Mouse (Mus musculus) hindbrain, embryonic 12.5 days (tissue): Measurements from ENCODE around the gene Cubn. TPM values are rescaled to one million over a fixed set of nuclear protein-coding genes. Genes with fewer than 3 reads are reported as not detected.

ENCODE experiments used
- ATAC-seq: fragments of 200-750 bp; cut with Nextera tagmentation; 2 replicates; pipeline ENCODE4 v1.8.0; 2017; ENCODE audit warnings: moderate TSS enrichment; ENCODE audit not compliant: low FRiP score
- H3K27ac ChIP-seq: fragments of 300-500 bp; sonication (generic); 2 replicates; pipeline ENCODE4 v1.5.1; 2016; ENCODE audit warnings: mild to moderate bottlenecking
- H3K27me3 ChIP-seq: fragments of 300-500 bp; sonication (generic); 2 replicates; pipeline ENCODE4 v1.6.1; 2016; ENCODE audit warnings: mild to moderate bottlenecking
- H3K36me3 ChIP-seq: fragments of 300-500 bp; sonication (generic); 2 replicates; pipeline ENCODE4 v1.6.1; 2016; ENCODE audit warnings: mild to moderate bottlenecking
- H3K4me1 ChIP-seq: fragments of 300-500 bp; sonication (generic); 2 replicates; pipeline ENCODE4 v1.6.1; 2016
- H3K4me2 ChIP-seq: fragments of 300-500 bp; sonication (generic); replicated peaks from 2 replicates; pipeline ENCODE4 v1.6.1; 2016; ENCODE audit warnings: mild to moderate bottlenecking
- H3K4me3 ChIP-seq: fragments of 300-500 bp; sonication (generic); 2 replicates; pipeline ENCODE4 v1.5.1; 2016; ENCODE audit warnings: mild to moderate bottlenecking
- H3K9ac ChIP-seq: fragments of 300-500 bp; sonication (generic); 2 replicates; pipeline ENCODE4 v1.6.1; 2016; ENCODE audit warnings: mild to moderate bottlenecking, moderate library complexity
- H3K9me3 ChIP-seq: fragments of 300-500 bp; sonication (generic); replicated peaks from 2 replicates; pipeline ENCODE4 v1.6.1; 2016; ENCODE audit warnings: mild to moderate bottlenecking
- WGBS: fragments of 180-500 bp; shearing (Covaris S2); methylation state at CpG from one replicate; pipeline ENCODE4 v1.1.7; 2016; 5-methylcytosine and 5-hydroxymethylcytosine counted together
- polyA plus RNA-seq: library from polyadenylated mRNA; unstranded; fragments of >200 nt; fragmentation: Nextera tagmentation; extraction: Ambion mirVana; gene quantifications from 2 replicates; pipeline ENCODE4 v1.2.1, GENCODE M21; 2016

The Cubn gene
- polyA plus RNA-seq, 1 experiment from 2014 or later = 0.32 TPM

DNA sequence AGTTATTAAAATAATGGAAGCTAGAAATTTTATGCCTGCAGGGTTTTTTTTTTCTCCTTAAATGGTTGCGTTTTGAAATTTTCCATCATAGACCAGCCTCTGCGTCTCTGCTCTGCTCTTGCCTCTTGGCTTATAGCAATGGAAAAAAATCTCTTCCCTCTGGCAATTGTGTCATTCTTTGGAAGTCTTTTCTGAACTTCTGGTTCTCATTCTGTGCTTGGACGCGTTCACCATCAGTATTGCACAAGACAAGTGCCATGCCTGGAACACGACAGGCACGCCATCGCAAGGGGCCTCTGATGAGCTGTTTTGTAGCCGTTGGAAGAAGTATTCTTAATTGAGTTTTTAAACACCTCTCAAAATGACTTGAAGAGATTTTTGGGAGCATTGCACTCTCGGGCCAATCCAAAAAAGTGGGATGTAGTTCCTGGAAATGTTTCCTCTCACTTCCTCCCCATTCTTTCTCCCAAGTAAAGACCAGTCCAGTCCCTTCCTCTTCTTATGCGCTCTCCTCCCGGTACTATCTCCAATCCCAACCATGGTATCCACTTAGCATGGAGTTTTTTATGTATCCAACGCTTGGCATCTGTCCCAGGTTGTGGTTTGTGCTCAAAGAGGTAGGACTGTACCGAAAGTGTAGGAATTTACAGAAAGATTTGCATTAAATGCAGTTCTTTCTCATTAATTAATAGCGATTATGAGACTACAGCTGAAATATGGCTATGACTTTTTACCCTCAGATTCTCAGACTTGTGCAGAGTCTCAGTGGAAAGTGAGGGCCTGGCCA lies 69.4 kb downstream of the Cubn start:
- Histone ChIP-seq H3K9ac (no peak overlapping the region), H3K36me3 (no peaks in the 10 kb centered on the region), H3K4me3 (no peak overlapping the region), H3K27me3 (no peaks in the 10 kb centered on the region), H3K27ac (no peak overlapping the region), H3K4me2 (no peak overlapping the region), H3K9me3 (no peaks in the 10 kb centered on the region), H3K4me1 (no peaks in the 10 kb centered on the region)
- 94% methylated on average over 14 of the region's 14 CpGs for WGBS
- no peak for ATAC-seq

DNA sequence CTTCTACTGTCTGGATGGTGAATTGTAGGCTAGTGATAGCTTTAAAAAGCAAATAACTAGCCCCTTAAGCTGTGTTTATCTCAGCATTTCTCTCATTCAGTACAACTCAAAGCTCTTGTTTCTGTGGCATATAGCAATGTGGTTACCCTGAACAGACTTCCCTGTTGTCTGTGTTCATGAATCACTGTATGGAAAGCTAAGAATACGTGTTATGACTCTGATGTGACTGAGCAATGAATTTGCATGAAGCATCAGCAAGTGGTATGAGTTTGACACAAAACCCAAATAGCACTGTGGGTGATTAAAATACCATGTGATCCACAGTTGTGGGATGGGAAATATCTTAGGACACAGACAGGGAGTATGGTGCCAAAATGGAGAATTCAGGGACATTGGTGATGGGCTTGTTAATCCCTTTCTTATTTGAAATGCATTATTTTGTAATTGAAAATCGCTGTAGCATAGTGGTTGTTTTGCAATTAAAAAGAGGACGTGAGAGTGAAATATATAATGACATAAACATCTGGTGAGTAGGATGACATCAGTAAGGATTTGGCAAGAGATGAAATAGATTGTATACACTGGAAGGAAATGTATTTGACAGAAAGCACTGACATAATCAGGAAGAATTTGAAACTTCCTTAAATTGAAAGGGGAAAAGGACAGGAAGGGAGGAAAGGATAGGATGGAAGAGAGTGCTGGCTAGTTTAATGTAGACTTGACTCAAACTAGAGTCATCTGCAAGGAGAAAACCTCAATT lies 74.7 kb downstream of the Cubn start:
- WGBS = 82% methylated on average over 3 of the region's 3 CpGs
- Histone ChIP-seq H3K36me3 (no peaks in the 10 kb centered on the region), H3K4me3 (no peak overlapping the region), H3K9ac (no peak overlapping the region), H3K9me3 (no peaks in the 10 kb centered on the region), H3K27me3 (no peaks in the 10 kb centered on the region), H3K4me2 (no peak overlapping the region), H3K4me1 (peaks cover 8% of the 10 kb centered on the region), H3K27ac (no peak overlapping the region)
- no peak for ATAC-seq

DNA sequence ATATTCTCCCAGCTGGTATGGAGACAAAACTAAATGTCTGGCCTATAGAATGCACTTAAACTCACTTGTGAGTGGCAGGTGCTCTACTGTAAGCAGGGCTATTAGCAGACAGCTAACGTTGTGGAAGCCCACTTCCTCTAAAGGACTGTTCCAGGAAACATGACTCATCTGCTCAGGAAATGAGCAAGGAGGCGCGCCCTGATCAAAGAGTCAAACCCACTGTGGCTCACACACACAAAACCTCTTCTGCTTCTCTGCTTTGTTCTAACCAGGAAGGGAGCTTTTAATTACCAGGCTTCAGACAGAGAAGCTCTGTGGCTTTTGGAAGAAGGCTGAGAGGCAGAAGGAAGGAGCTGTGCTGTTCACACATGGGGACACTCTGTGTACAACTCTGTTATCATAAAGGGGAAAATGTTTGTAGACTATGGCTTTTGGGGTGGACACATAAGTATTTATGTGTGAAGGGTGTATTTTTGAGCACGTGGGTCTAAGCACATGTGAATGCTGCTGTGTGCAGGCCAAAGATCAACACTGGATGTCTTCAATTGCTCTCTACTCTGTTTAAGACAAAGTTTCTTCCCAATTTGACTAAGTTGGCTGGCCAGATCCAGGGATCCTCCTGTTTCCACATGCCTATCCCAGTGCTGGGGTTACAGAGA lies 78.0 kb downstream of the Cubn start:
- WGBS = 64% methylated on average over 4 of the region's 4 CpGs
- no peak for ATAC-seq
- no peak overlapping the region for H3K9ac ChIP-seq

DNA sequence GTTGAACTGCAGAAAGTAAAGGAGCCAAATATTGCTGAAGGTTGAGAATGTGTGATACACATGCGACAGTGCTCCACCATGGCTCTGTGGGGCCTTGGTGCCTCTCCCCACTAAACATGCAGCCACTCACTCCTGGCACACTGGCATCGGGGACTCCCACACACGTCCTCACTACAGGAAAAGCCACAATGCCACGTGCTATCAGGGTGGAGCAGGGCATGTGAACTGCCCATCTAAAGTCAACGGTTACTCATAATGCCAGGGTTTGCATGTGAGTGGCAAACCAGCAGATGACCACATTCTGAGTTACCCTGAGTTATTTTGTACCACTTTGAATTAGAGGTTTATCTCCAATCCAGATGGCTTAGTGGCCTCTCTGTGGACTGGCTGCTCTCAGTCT lies 81.0 kb downstream of the Cubn start:
- no peaks in the 10 kb centered on the region for H3K36me3 ChIP-seq
- no peak overlapping the region for H3K9ac ChIP-seq
- no peak overlapping the region for H3K4me2 ChIP-seq
- WGBS = 88% methylated on average over 5 of the region's 5 CpGs
- no peak overlapping the region for H3K4me3 ChIP-seq
- H3K9me3 ChIP-seq = no peaks in the 10 kb centered on the region
- peaks cover 15% of the 10 kb centered on the region for H3K4me1 ChIP-seq
- H3K27me3 ChIP-seq = no peaks in the 10 kb centered on the region
- H3K27ac ChIP-seq = no peak overlapping the region
- no peak for ATAC-seq

More for the DNA sequence above, 78.0 kb downstream of the Cubn start:
- no peaks in the 10 kb centered on the region for H3K27me3 ChIP-seq
- H3K4me2 ChIP-seq = no peak overlapping the region
- H3K27ac ChIP-seq = no peak overlapping the region
- no peak overlapping the region for H3K4me3 ChIP-seq
- H3K36me3 ChIP-seq = no peaks in the 10 kb centered on the region
- H3K4me1 ChIP-seq = peaks cover 8% of the 10 kb centered on the region
- H3K9me3 ChIP-seq = no peaks in the 10 kb centered on the region

GRCm38 (mm10) chr2:13409767-13410519 lies 81.7 kb downstream of the Cubn start:
- Histone ChIP-seq H3K27ac (no peak overlapping the region), H3K36me3 (no peaks in the 10 kb centered on the region), H3K4me3 (no peak overlapping the region), H3K4me2 (no peak overlapping the region), H3K9ac (no peak overlapping the region), H3K9me3 (no peaks in the 10 kb centered on the region), H3K4me1 (peaks cover 13% of the 10 kb centered on the region), H3K27me3 (no peaks in the 10 kb centered on the region)
- ATAC-seq = no peak
- 82% methylated on average over 2 of the region's 2 CpGs for WGBS

DNA sequence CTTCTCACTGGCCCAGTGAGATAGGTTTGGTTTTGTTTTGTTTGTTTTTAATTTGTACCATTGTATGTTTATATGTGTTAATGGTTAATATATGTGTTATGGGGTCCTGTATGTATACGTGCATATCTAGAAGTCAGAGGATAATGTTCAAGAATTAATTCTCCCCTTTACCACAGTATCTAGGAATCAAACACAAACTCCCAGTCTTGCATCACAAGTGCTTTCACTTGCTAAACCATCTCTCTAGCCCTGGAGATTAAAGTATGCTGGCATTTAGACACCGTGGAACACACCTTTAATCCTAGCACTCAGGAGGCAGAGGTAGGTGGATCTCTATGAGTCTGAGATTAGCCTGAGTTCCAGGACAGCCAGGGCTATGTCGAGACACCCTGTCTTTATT lies 83.3 kb downstream of the Cubn start:
- Histone ChIP-seq H3K27ac (no peak overlapping the region), H3K4me3 (no peak overlapping the region), H3K4me2 (no peak overlapping the region), H3K4me1 (peaks cover 8% of the 10 kb centered on the region), H3K9me3 (no peaks in the 10 kb centered on the region), H3K36me3 (no peaks in the 10 kb centered on the region), H3K9ac (no peak overlapping the region), H3K27me3 (no peaks in the 10 kb centered on the region)
- WGBS = 79% methylated on average over 3 of the region's 3 CpGs
- no peak for ATAC-seq

GRCm38 (mm10) chr2:13407698-13408097 lies 83.9 kb downstream of the Cubn start:
- Histone ChIP-seq H3K4me3 (no peak overlapping the region), H3K4me2 (no peak overlapping the region), H3K9me3 (no peaks in the 10 kb centered on the region), H3K27ac (no peak overlapping the region), H3K27me3 (no peaks in the 10 kb centered on the region), H3K4me1 (peaks cover 8% of the 10 kb centered on the region), H3K36me3 (no peaks in the 10 kb centered on the region), H3K9ac (no peak overlapping the region)
- ATAC-seq = no peak

DNA sequence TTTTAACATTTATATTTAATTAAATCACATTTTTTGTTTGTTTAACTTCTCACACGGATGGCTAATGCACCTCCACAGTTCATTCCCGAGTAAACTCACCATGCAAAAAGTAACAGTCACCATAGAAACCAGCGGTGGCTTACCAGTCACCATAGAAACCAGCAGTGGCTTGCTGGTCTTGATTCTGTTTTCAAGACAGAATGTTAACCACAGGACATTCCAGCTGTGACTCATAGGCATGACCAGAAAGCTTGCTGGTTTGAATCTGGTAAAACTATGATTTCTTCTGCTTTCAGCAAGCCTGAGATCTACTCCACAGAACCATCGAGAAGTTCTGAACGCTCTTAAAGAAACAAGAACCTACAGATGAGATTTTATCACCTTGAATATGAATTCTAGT lies 84.3 kb downstream of the Cubn start:
- H3K9me3 ChIP-seq = no peaks in the 10 kb centered on the region
- WGBS = 32% methylated on average over 5 of the region's 5 CpGs
- H3K27ac ChIP-seq = no peak overlapping the region

DNA sequence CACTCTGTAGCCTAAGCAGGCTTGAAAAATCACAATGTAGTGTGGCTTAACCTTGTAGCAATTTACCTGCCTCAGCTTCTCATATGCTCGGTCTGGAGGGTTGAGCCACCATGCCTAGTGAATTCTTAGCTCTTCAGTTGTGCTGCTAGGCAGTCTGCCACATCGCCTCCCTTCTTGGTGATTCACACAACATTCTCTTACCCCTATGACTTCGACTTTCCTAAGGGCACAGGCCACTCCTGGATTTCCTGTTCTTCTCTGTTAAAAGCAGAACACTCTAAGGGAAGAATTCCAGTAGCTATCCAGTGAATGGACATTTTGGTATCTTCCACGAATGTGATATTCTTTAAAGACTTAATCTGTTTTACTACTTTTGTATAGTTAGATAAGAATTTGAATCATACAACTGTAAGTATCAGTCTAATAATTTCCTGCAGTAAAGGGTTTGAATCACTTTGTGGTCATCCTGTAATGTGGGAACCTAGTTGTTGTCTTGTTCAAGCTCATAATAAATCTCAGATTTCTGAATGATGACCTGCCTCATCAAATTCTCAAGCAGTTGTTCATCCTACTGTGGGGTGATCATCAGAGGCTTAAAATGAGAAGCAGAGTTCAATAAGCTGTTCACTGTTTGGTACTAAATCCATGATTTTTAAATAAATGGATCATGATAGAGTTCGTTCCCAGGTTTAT lies 86.5 kb downstream of the Cubn start:
- H3K9me3 ChIP-seq = no peaks in the 10 kb centered on the region
- H3K36me3 ChIP-seq = no peaks in the 10 kb centered on the region
- no peak overlapping the region for H3K9ac ChIP-seq
- H3K4me3 ChIP-seq = no peak overlapping the region
- WGBS = 82% methylated on average over 5 of the region's 5 CpGs
- no peak overlapping the region for H3K27ac ChIP-seq
- no peaks in the 10 kb centered on the region for H3K27me3 ChIP-seq
- H3K4me1 ChIP-seq = peaks cover 8% of the 10 kb centered on the region
- ATAC-seq = no peak
- no peak overlapping the region for H3K4me2 ChIP-seq

More for the DNA sequence above, 84.3 kb downstream of the Cubn start:
- Histone ChIP-seq H3K4me1 (peaks cover 8% of the 10 kb centered on the region), H3K4me3 (no peak overlapping the region), H3K9ac (no peak overlapping the region), H3K4me2 (no peak overlapping the region), H3K27me3 (no peaks in the 10 kb centered on the region), H3K36me3 (no peaks in the 10 kb centered on the region)
- ATAC-seq = peak; percentile 70

DNA sequence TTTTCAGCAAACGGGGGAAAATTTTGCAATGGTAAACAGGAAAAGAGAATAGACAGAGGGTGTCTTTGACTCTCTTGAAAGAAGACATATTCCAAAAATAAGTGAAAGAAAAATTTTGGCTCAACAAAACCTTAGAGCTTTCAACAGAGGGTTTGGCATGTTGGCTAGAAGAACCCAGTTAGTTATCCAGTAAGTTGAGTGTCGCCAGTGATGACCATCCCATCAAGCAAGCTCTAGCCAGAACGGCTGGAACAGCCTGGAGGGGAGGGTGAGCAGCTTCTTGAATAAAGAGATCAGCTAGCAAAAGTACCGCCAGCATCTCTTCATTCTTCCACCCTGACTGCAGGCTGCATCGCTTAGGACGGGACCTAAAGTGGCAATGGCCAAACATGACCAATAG lies 90.8 kb downstream of the Cubn start:
- ATAC-seq = no peak
- H3K27ac ChIP-seq = no peak overlapping the region
- no peaks in the 10 kb centered on the region for H3K27me3 ChIP-seq
- no peak overlapping the region for H3K9ac ChIP-seq
- WGBS = 86% methylated on average over 6 of the region's 6 CpGs
- no peak overlapping the region for H3K4me2 ChIP-seq
- H3K4me1 ChIP-seq = peaks cover 15% of the 10 kb centered on the region
- no peak overlapping the region for H3K4me3 ChIP-seq
- H3K9me3 ChIP-seq = no peaks in the 10 kb centered on the region
- no peaks in the 10 kb centered on the region for H3K36me3 ChIP-seq

GRCm38 (mm10) chr2:13399480-13400072 lies 92.0 kb downstream of the Cubn start:
- Histone ChIP-seq H3K4me2 (no peak overlapping the region), H3K36me3 (no peaks in the 10 kb centered on the region), H3K27me3 (no peaks in the 10 kb centered on the region), H3K9ac (no peak overlapping the region), H3K4me1 (peaks cover 17% of the 10 kb centered on the region), H3K27ac (peak overlapping the region; percentile 58), H3K9me3 (no peaks in the 10 kb centered on the region), H3K4me3 (no peak overlapping the region)
- peak; percentile 35 for ATAC-seq
- 57% methylated on average over 5 of the region's 5 CpGs for whole genome bisulfite sequencing
